Mouse (Mus musculus) retina, embryonic 14.5 days (tissue): ENCODE measurements at regions not wholly inside any gene's neighbourhood (a gene's known extent, or its start where the extent isn't known, plus 50 kb on each side); places are given as distances from the start of the nearest gene placed in this dataset.
A peak's percentile ranks its signal among the peaks of the same experiment; 100 is the strongest.
"Not testable (repeated sequence)": the region's sequence is repeated elsewhere in the genome, so short reads cannot be mapped to it uniquely, and the experiment has no call there.

Experiments
- DNase-seq: peaks from one replicate; pipeline ENCODE4 v3.0.0-alpha.2; 2015; ENCODE audit warnings: low spot score

DNA sequence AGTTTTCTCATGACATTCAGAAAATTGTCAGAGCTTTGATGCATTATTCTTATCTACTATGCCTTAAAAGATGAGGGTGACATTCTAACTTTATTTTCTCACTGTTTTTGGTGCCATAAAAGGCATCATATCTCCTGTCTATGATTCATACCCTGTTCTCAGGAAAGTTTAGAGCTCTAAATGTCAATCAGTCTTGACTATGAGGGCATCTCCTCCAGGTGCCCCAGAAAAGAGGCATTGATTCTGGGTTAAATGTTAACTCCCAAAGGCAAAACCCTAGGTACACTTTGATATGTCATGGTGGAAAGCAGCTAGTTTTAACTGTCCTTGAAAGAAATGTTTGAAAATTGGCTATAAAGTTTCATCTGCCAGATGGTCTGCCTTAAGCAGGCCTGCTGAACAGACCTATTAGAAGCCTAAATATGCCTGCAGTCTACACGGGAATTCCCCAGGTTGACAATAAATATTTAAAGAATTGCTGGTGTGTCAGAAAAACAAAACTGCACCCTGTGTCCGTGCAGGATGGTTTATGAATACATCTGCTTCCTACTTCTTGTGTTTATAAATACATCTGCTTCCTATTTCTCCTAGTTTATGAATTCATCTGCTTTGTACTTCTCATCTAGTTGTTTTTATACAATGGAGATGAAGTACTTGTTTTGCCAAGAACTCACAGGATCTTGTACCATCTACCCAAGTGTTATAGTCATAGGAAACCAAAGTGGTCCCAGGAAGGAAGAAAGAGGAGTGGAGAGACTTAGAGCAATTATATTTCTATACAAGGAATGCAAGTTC, 172.3 kb downstream of the Snca start:
- DNase-seq = no peak

DNA sequence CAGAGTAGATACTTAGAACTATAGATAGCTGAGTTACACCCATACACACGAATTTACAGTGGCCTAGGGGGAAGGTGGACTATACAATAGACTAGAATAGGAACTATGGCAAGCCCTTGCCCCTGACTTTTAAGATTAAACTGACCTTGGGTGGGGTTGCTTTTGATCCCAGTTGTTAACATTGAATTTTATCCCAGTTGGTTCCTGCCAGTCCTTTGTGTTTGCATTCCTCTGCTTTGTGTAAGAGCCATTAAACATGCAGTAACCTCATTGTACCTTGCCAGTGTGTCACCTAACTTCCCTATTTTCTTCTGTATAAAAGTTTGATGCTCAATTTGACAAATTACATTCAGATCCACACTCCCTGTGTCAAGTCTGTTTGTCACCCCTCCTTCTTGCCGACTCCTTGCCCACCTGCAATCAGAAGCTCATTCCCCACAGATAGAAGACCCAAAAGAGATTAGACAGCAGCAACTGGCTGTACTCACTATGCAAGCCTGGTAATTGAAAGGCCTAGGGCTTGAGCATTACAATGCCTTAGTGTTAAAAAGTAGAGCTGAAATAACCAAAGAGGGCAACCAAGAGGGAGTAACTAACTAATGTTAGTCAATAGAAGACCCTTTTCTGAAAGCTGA, 182.6 kb downstream of the Snca start:
- DNase-seq = not testable (repeated sequence)

DNA sequence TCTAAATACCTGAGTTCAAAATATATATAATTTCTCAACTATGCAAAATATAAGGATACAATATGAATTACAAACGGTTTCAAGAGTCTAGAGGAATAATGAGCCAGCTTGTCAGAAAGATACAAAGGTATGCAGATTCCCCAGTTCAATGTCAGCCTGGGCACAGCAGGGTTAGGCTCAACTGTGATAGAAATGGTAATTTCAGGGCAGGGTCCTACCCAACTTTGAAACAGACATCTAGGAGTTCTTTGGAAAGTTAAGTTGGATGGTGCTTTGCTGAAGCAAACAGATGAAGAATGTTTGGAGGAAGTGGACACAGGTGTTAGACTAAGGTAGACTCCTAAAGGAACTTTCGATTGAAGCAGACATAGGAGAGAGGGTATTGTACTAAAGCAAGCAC, 187.4 kb downstream of the Snca start:
- DNase-seq = no peak

DNA sequence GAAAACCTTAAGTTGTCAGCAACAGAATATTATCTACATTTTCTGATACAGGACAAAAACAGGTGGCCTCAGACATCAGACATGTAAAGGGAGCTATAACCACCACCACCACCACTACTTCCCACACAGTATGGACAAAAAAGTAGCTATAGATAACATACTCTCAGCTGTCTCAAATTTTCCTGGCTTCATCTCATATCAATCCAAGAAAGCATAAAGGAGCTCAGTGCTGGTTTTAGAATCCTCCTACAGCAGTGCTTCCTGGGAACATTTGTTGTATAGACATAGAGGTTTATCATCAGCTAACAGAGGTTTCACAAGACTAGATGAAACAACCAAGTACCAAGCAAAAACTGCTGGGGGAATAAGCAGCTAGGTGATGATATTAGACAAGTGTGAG, 213.3 kb downstream of the Snca start:
- no peak for DNase-seq

DNA sequence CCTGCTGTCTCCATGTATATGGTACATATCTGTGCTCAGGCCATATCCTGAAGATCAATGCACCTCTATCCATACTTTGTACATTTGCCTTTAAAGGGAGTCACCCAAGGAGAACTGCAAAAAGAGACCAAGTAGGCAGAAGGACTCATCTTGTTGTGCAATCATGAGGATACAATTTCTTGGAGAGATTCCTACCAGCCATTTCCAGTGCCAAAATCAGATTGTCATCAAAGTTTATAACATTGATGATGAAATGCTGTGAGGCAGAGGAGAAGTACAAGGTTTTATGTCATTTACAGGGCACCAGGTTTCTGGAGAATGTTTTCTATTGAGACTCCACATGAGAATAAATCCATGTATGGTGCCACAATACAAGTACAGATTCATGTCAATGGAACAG, 229.5 kb downstream of the Snca start:
- no peak for DNase-seq

DNA sequence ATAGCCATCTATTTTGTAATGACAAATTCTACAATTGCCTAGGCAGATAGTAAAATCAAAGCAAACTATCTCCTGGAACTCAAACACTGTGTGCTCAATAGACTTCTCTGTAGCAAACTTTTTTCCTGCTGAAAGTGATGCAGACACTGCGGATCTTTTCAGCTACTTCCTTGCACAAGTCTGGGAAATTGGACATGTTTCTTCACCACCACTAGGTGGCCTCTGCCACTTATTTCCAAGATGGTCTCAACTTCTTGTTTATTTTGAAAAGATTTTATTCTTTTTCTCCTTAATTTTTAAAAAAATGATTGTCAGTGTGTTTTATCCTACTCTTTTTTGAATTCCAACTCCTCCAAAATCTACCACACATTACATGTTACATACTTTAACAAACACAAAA, 265.4 kb downstream of the Snca start:
- peak; percentile 27 for DNase-seq

DNA sequence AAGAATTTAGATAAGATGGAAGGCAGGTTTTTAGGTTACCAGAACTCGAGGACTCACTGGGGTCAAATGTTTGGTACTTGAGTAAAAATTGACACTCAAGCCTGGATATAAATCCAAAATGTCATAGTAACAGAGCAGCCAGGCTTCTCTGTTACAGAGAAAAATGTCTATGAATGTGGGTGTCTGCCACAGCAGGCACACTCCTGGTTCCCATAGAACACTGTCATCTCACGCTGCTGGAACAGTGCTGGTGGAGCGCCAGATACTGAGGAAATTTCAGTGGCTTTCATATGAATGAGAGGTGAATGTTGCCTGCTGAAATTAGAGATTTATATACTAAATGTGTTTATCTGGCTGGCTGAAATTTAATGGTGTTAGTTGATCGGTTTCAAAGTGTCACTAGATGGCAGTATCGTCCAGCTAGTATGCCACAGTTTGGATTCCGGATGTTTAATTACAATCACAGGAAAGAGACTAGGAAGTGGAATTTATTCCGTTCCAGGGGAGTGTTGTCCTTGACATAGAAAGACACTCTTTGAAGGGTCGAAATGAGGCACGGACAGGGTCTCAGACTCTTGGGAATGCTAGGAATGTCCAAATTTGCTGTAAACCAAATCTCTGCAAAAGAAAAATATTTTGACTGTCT, 273.9 kb downstream of the Snca start:
- DNase-seq = peak; percentile 78
